Mouse (Mus musculus) spleen, embryonic (tissue): ENCODE results near the gene Fgfbp3.
"Not testable (repeated sequence)": the region's sequence is repeated elsewhere in the genome, so short reads cannot be mapped to it uniquely, and the experiment has no call there.

Experiments
- CTCF ChIA-PET: fragments of 350-600 bp; sonication (Branson Sonifier 250); formaldehyde crosslinking; loops from one replicate; lab custom pipeline; 2022; lab: Charles Lee

The Fgfbp3 gene

DNA sequence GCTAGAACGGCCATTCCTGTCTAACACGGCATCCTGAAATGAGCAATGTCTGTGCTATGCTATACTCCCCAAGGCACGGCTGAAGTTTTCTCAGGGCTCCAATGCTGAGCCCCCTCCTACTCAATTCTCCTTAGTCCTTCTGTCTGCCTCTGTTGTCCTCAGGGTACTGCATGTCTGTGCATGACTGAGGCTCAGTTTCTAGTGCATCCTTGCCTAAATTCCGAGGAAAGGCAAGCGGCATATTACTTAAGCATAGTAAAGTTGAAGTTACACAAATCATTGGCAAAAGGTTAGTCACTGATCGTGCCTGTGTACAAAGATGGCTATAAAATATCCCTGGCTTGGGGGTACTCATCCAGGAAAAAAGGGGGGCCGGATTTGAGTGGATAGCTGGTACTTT is 6.4 kb downstream of the Fgfbp3 start:
- CTCF ChIA-PET = interaction anchor here (1.7 kb wide), 1 partner anchor 10 kb away, joined by 3 read pairs; no protein-coding TSS in a partner anchor

DNA sequence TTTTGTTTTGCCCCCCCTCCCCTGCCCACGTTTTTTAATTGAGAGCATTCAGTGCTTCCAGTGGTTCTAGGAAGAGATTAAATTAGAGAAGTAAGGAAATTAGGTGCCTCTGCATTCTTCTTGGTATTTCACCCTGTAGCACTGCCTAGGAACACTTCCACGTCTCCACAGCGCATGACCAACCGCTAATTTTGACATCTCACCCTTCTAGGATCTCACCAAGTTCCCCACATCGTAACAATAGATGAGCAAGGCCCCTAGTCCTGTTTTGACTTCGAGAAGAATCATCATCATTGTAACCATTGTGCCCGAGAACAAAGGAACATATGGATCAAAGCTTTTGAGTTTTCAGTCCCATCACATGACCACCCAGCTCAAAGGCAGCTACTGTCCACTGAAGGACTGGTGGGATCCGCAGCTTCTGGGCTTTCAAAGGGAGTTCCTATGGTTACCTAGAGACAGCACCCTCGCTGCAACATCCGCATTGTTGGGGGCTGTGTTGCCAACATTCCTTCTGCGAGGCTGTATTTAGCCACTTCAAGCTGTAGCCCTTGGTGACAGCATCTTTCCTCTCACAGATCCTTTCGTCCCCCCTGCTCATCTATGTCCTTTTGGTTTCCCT is 8.9 kb downstream of the Fgfbp3 start:
- CTCF ChIA-PET = no interaction called here

DNA sequence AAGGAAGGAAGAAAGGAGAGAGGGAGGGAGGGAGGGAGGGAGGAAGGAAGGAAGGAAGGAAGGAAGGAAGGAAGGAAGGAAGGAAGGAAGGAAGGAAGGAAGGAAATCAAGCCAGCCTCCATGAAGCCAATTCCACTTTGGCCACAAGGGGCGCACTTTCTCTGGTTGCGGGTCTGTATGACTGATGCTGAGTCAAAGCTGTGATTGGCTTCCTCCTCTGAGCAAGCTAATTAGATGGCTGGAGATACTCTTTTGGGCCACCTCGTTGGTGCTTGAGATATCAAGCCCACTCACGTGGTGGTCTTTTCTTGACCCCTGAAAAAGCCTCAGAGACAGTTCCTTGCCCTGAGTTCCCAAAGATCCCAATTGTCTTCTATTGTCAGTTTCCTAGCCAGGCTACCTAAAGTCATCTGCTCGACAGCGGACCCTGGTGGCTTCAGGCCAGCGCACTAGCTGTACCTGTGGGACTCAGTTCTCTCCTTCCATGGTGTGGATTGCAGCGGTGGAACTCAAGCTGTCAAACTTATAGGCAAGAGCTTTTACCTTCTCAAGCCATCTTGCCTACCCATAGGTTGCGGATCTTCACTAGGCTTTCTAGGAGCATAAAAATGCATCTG is 9.6 kb downstream of the Fgfbp3 start:
- CTCF ChIA-PET = interaction anchor here (0.9 kb wide), 1 partner anchor 1144 kb away, joined by 4 read pairs; no protein-coding TSS in a partner anchor

DNA sequence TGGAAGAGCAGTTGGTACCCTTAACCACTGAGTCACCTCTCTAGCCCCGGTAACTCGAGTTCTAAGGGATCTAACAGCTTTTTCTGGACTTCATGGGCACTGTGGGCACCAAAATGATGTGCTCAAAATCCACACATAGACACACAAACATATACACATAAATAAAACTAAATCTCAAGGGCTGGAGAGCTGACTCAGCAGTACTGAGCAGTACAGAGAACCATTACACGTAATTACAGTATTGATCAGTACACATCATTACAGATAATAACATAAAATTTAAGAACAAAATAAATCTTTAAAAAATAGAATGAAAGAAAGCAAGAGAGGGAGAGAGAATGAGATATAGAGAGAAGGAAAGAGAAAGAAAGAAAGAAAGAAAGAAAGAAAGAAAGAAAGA is 10.3 kb downstream of the Fgfbp3 start:
- CTCF ChIA-PET = interaction anchor here (0.9 kb wide), 1 partner anchor 1145 kb away, joined by 4 read pairs; no protein-coding TSS in a partner anchor

DNA sequence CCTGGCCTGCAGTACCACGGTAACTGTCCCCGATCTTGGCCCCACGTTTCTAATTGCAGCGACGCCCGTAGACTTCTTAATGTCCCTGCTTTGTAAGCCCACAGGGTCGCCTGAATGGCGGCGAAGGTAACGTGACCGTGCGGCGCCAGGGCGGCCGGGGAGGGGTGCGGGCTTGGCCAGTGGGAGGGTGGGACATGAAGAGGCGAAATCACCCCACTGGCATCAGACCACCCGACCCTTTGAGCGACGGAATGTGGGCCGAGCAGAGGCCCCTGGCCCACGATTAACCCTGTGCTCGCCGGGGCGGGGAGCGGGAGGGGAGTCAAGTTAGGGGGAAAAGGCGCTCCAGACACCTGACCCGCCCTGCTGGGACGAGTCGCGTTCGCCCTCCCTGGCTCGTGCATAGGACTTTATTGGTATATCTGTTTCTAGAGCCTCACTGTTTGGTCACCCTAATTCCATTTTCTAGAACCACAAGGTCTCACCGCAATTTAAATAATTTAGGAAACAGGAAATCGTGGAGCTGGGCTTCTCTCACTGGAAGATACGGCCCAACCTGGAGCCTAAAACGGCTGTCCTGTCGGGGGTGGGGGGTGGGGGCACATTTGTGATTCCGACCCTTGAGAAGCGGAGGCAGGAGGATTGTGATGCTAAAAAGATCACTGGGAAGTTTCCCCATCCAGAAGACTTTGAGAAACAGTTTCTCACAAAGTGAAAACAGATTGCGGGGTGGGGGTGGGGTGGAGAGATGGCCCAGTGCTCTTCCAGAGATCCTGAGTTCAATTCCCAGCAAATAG is 15.0 kb downstream of the Fgfbp3 start:
- CTCF ChIA-PET = no interaction called here

DNA sequence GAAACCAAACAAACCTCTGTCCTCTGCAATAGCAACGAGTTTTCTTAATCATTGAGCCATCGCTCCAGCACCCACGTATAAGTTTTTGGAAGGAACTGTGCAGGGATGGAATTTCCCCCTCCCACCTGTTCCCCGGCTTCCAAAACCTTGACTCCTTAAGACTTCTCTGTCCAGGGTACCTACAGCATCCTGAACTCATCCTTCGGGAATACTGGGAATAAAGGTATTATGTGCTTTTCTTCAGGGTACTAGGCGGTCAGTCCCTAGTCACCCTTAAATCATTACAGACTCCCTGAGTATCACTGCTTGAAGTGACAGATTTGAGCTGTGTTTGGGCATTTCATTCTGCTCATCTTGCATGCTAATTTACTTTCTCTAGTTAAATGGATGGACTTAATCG is 16.0 kb downstream of the Fgfbp3 start:
- CTCF ChIA-PET = no interaction called here

DNA sequence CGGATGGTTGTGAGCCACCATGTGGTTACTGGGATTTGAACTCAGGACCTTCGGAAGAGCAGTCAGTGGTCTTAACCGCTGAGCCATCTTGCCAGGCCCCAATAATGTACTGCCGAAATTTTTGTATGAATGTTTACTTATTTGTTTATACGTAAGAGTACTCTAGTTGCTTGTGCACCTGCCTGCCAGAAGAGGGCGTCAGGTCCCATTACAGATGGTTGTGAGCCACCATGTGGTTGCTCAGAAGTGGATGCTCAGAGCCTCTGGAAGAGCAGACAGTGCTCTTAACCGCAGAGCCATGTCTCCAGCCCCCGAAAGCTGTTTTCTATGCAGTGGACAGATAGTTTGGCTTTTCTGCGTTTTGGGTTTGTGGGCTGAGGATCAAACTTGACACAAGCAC is 21.6 kb downstream of the Fgfbp3 start:
- CTCF ChIA-PET = no interaction called here

DNA sequence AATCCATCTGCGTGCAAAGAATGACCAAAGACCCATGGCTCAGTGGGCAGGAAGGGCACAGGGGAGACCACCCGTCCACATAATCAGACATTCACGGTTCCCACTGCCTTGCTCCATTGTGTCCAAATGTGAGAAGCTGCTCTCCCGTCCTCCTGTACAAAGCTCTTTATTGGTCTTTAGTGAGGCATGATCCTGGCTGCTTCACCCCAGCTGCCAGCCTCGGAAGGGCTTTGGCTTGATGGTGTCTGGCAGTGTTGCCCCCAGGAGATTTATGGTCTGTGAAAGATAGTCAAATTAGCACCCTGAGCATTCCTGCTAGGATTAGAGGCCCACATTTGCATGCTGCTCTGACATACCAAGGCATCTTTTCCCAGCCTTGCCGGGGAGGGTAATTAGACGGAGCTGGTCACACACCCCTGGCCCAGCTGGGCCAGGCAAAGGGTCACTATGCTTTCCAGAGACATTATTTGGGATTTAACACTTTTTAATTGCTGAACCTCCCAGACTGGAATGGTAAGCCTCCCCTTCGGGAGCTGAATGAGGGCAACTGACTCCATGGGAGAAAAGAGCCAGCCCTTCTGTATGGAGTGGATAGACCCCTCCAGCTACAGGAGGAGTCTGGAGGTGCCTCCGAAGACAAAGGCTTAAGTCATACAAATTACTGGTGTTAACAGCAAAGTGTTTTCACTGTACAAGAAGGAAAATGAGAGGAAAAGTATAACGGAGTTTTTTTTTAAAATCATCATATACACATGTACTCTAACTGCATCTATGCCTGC is 22.4 kb downstream of the Fgfbp3 start:
- CTCF ChIA-PET = no interaction called here

DNA sequence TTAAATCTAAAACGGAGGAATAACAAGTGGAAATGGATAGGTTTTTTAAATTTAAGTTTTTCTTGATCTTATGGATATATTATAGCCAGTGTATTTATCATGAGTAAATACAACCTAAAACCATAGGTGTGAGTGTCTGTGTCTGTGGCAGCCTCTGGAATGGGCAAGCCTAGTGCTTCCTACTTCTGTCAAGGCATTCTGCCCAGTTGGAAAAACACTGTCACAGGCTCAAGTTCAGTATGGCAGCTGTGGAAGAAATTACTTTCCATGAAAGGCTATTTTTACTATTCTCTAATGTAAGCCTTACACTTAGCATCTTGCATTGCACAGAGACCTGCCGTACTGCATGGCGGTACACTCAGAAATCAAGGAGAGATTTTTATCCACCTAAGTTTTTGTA is 27.7 kb downstream of the Fgfbp3 start:
- CTCF ChIA-PET = interaction anchor here (0.5 to 0.6 kb wide), 2 partner anchors 34 to 37 kb away, joined by 4 to 12 read pairs; partner anchors contain the start of gene Btaf1

DNA sequence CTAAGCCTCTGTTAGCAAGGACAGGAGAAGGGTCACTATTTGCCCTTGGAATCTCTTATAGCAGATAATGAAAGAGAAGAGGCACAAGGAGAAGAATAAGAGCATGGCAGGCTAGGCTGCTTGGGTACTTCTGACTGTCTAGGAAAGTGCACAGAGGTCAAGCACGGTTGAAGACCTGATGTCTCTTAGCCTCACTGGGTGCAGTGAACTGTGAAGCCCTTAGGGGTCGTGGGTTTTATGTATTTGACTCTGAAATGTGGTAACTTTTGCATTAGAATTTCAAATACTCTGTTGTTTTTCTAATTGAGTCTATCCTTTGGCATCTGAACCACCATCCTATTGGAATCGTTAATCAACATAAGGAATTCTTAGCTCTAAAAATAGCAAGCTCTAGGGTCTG is 31.7 kb downstream of the Fgfbp3 start:
- CTCF ChIA-PET = no interaction called here

DNA sequence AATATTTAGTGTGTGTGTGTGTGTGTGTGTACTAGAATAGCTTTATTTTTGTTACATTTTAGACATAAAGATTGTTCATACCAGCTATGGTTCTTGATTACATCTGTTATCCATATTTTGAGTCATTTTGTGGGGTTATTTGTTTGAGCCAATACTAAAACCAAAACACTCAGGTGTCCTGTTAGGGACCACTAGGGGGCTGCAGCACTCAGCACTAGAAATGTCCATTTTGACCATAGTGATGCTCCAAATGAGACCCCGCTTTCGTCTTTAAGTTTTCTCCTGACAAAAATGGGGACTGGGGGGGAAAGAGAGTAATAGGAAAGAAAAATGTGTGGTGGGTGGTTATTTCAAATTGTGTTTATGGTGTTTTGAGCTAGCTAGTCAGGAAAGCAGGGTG is 33.1 kb downstream of the Fgfbp3 start:
- CTCF ChIA-PET = no interaction called here

DNA sequence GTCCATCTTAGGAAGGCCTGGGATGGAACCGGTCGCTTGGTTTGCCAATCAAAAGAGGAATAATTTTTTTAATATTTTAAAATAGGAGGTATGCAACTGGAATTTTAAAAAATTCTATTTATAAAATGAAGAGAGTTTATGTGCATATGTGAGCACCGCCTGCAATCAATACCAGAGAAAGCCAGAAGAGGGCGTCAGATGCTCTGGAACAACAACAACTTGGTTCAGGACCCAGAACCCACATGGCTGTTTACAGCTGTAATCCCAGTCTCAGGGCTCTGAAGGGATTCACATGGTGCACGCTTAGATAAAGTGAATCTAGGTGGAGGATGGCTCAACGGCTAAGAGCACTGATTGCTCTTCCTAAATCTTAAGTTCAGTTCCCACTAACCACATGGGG is 36.3 kb downstream of the Fgfbp3 start:
- CTCF ChIA-PET = no interaction called here

DNA sequence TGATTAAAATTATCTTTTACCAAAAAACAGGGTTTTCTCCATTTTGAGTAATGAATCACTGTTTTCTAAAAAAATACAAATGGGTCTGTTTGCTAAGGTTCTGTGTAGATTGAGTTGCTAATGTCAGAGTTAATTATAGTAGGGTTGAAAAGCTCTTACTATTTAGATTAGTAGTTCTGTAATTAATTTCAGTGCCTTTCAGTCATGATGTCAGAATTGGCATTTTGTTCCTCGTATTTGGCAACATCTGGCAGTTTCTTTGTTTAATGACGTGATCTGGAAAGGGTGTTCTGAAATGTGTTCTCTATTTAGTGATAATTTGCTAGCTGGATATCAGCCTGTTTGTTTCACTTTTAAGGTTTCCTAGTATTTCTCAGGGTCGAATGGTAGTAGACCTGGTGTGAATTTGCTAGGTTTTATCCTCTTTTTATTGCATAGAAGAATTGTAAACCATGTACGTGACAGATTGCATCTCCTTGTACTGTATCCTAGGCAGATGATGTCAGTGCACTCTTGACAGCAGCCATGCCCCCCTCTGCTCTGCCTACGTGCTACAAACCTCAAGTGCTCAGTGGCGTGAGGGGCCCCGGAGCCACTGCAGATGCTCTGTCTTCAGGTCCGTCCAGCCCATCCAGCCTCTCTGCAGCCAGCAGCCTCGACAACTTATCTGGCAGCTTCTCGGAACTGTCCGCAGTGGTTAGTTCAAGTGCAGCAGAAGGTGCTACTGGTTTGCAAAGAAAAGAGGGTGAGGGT is 40.5 kb downstream of the Fgfbp3 start:
- CTCF ChIA-PET = interaction anchor here (1.0 kb wide), 1 partner anchor 17 kb away, joined by 3 read pairs; no protein-coding TSS in a partner anchor

DNA sequence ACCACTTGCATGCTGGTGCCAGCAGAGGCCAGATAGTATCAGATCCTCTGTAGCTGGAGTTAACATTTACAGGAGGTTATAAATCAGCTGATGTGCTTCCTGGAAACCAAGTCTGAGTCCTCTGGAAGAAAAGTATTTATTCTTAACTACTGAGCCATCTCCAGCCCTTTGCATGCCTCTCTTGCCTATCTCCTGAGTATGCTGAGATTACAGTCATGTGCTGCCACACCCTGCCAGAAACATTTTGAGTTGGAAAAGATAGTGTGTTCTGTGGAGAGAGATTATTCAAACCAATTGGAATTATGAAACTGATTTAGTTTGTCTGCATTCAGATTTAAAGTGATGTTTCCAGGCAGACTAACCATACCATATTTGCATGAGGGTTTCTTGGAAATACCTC is 42.1 kb downstream of the Fgfbp3 start:
- CTCF ChIA-PET = no interaction called here

DNA sequence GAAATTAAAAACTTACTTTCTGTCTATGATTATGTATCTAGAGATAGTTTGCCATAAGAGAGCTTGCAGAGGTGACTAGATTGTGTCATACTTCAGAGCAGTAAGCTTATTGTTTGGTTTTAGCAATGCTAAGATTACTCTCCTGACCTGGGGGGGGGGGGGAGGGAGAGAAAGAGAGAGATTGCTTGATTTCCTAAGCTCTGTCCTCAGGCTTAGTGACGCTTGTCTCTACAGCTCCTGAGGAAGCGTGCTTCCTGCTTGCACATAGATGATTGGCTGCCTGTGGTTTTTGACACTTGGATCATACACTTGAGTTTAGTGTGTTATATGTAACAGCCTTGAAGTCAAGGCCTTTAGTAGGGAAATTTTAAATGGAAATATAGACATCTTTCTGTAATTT is 44.8 kb downstream of the Fgfbp3 start:
- CTCF ChIA-PET = interaction anchor here (0.6 kb wide), 1 partner anchor 416 kb away, joined by 5 read pairs; no protein-coding TSS in a partner anchor

DNA sequence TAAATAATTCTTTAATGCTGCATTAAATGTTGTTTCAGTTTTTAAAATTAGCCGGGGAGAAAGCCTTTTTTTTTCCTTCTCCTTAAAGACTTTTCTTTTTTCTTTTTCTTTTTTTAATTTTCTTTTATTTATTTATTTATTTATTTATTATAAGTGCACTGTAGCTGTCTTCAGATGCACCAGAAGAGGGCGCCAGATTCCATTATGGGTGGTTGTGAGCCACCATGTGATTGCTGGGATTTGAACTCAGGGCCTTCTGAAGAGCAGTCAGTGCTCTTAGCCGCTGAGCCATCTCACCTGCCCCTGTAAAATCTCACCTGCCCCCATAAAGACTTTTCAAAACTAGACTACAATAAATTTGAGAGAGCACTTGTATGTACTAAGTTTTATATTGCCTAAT is 50.7 kb downstream of the Fgfbp3 start:
- CTCF ChIA-PET = not testable (repeated sequence)
